Mouse (Mus musculus) forebrain, embryonic 10.5 days (tissue): ENCODE data around the gene Ttc28. TPM values are rescaled to one million over a fixed set of nuclear protein-coding genes. Genes with fewer than 3 reads are reported as not detected.
A peak's percentile ranks its signal among the peaks of the same experiment; 100 is the strongest.

Source experiments
- DNase-seq: peaks from one replicate; pipeline ENCODE4 v3.0.0-alpha.2; 2017; ENCODE audit warnings: low spot score; ENCODE audit errors: extremely low spot score
- H3K27ac ChIP-seq: fragments of 300-500 bp; sonication (generic); 2 replicates; pipeline ENCODE4 v1.5.1; 2016; ENCODE audit warnings: mild to moderate bottlenecking
- H3K27me3 ChIP-seq: fragments of 300-500 bp; sonication (generic); 2 replicates; pipeline ENCODE4 v1.6.1; 2016; ENCODE audit warnings: mild to moderate bottlenecking; ENCODE audit not compliant: poor library complexity, severe bottlenecking
- H3K36me3 ChIP-seq: fragments of 300-500 bp; sonication (generic); replicated peaks from 2 replicates; pipeline ENCODE4 v1.6.1; 2016; ENCODE audit warnings: mild to moderate bottlenecking, moderate library complexity
- H3K4me1 ChIP-seq: fragments of 300-500 bp; sonication (generic); 2 replicates; pipeline ENCODE4 v1.6.1; 2016
- H3K4me3 ChIP-seq: fragments of 300-500 bp; sonication (generic); 2 replicates; pipeline ENCODE4 v1.5.1; 2016; ENCODE audit warnings: mild to moderate bottlenecking, moderate library complexity
- H3K9me3 ChIP-seq: fragments of 300-500 bp; sonication (generic); 2 replicates; pipeline ENCODE4 v1.6.1; 2016; ENCODE audit warnings: mild to moderate bottlenecking, moderate library complexity
- WGBS: fragments of 180-500 bp; shearing (Covaris S2); methylation state at CpG from one replicate; pipeline ENCODE4 v1.1.7; 2016; 5-methylcytosine and 5-hydroxymethylcytosine counted together
- polyA plus RNA-seq: library from polyadenylated mRNA; unstranded; fragments of >200 nt; fragmentation: Nextera tagmentation; extraction: Ambion mirVana; gene quantifications from 2 replicates; pipeline ENCODE4 v1.2.1, GENCODE M21; 2016

The Ttc28 gene
- polyA plus RNA-seq, 1 experiment from 2014 or later, result 9.7 TPM

- H3K4me1 ChIP-seq, result peaks cover 32% of the 10 kb centered on the region
- no peak overlapping the region for H3K27ac ChIP-seq
- DNase-seq, result no peak
- H3K27me3 ChIP-seq, result 0 out of 2 replicates have a peak, but pooled peaks cover 6% of the 10 kb centered on the region
- WGBS, result 57% methylated on average over 12 of the region's 12 CpGs
- H3K4me3 ChIP-seq, result no peak overlapping the region
- H3K9me3 ChIP-seq, result no peaks in the 10 kb centered on the region
- no peaks in the 10 kb centered on the region for H3K36me3 ChIP-seq
Observed at GRCm38 (mm10) chr5:111123050-111123746, 243.6 kb downstream of the Ttc28 start.

DNA sequence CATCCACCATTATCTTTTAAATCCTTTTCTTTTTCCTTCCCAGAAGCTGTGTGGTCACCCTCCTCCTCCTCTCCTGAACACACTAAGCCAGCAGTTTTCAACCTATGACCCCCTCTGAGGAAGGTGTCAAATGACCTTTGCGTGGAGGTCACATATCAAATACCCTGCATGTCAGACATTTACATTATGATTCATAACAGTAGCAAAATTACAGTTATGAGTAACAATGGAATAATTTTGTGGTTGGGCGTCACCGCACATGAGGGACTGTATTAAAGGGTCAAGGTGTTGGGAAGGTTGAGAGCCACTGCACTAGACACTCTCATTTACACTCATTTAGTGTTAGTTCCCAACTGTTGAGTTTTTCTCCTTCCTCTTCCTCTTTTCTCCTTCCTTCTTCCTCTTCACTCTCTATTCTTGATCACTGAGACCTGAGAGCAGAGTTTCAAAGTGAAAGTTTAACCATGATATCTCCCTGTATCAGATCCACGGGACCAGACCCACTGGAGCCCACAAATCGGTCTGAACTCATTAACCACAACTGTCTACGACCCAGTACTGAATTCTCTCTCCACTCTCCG lies 245.1 kb downstream of the Ttc28 start:
- Histone ChIP-seq H3K27ac (no peak overlapping the region), H3K36me3 (no peaks in the 10 kb centered on the region), H3K27me3 (0 out of 2 replicates have a peak, but pooled peaks cover 6% of the 10 kb centered on the region), H3K4me3 (no peak overlapping the region), H3K4me1 (peaks cover 36% of the 10 kb centered on the region), H3K9me3 (no peaks in the 10 kb centered on the region)
- no peak for DNase-seq
- WGBS, result 93% methylated on average over 7 of the region's 7 CpGs

DNA sequence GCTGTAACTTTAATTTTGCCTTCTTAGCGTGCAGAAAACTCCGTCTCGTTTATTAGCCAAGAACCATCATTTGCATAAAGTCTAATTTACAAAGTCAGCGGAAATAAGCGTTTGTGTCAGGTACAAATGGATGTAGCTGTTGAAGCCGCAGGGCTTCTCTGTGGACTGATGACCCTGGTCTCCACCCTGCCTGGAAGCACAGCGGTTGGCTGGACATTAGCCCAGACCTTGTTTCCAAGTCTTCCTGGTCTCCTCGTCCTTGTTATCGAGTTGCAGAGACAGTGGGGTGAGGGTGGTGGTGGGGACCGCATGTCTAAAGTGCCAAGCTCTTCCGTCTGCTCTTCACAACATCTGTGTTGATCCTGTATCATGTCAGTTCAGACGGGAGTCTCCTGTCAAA lies 246.1 kb downstream of the Ttc28 start:
- DNase-seq, result no peak
- WGBS, result 91% methylated on average over 12 of the region's 12 CpGs
- Histone ChIP-seq H3K4me3 (no peak overlapping the region), H3K27ac (no peak overlapping the region), H3K4me1 (peaks cover 26% of the 10 kb centered on the region), H3K27me3 (0 out of 2 replicates have a peak, but pooled peaks cover 6% of the 10 kb centered on the region), H3K36me3 (no peaks in the 10 kb centered on the region), H3K9me3 (no peaks in the 10 kb centered on the region)

GRCm38 (mm10) chr5:111127786-111128185 lies 248.2 kb downstream of the Ttc28 start:
- no peak for DNase-seq
- H3K9me3 ChIP-seq, result no peaks in the 10 kb centered on the region
- WGBS, result 84% methylated on average over 5 of the region's 5 CpGs
- no peaks in the 10 kb centered on the region for H3K27me3 ChIP-seq
- no peak overlapping the region for H3K4me3 ChIP-seq
- peak overlapping the region; percentile 33; the same call in 1 of the 2 replicates for H3K27ac ChIP-seq
- H3K4me1 ChIP-seq, result peaks cover 14% of the 10 kb centered on the region
- no peaks in the 10 kb centered on the region; the same call in 1 of the 2 replicates for H3K36me3 ChIP-seq

DNA sequence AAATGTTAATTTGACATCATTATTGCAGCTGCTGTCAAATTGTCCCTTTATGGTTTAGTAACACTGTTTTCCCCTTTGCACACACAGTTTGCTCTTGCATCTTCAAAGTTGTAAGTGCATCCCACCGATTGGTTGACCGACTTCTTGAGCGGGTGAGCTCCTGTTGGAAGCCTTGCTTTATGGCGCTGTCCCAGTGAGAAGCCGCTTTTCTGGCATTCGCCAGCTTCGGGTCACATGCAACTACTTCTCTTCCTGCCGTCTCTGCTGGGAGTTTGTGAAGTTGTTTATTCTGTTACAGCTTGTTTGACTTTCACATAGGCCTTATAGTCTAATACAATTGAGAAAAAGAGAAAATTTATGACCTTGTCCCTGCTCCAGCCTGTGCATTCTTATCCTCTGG lies 250.5 kb downstream of the Ttc28 start:
- WGBS, result 95% methylated on average over 8 of the region's 8 CpGs
- Histone ChIP-seq H3K4me3 (no peak overlapping the region), H3K27ac (no peak overlapping the region), H3K4me1 (0 out of 2 replicates have a peak, but pooled peaks cover 4% of the 10 kb centered on the region), H3K27me3 (no peaks in the 10 kb centered on the region), H3K36me3 (no peaks in the 10 kb centered on the region; the same call in 1 of the 2 replicates), H3K9me3 (no peaks in the 10 kb centered on the region)
- DNase-seq, result no peak

DNA sequence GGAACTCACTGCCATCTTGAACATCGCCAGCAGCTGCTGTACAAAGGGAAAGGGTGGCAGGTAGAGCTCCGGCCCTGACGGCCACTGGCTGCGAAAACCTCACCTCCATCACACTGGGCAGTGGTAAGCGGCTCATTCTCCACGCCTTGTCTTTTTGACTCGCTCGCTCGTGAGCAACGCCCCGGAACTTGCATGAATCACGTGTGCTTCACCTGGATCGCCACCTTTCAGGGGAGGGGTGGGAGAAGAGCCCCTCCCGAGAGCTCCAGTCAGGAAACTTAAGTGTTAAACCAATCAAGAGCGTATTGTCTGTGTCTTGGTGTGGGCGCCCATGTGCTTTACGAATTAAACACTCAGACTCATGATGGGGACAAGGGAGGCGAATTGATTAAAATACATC lies 252.0 kb downstream of the Ttc28 start:
- 93% methylated on average over 18 of the region's 18 CpGs for WGBS
- H3K9me3 ChIP-seq, result no peaks in the 10 kb centered on the region
- no peaks in the 10 kb centered on the region; the same call in 1 of the 2 replicates for H3K36me3 ChIP-seq
- H3K4me1 ChIP-seq, result peaks cover 9% of the 10 kb centered on the region
- no peaks in the 10 kb centered on the region for H3K27me3 ChIP-seq
- DNase-seq, result no peak
- H3K27ac ChIP-seq, result no peak overlapping the region
- no peak overlapping the region for H3K4me3 ChIP-seq

GRCm38 (mm10) chr5:111133150-111133549 lies 253.5 kb downstream of the Ttc28 start:
- Histone ChIP-seq H3K4me3 (no peak overlapping the region), H3K27me3 (no peaks in the 10 kb centered on the region), H3K36me3 (no peaks in the 10 kb centered on the region; the same call in 1 of the 2 replicates), H3K4me1 (peaks cover 25% of the 10 kb centered on the region), H3K9me3 (no peaks in the 10 kb centered on the region), H3K27ac (no peak overlapping the region)
- whole genome bisulfite sequencing, result 93% methylated on average over 5 of the region's 5 CpGs
- DNase-seq, result no peak

DNA sequence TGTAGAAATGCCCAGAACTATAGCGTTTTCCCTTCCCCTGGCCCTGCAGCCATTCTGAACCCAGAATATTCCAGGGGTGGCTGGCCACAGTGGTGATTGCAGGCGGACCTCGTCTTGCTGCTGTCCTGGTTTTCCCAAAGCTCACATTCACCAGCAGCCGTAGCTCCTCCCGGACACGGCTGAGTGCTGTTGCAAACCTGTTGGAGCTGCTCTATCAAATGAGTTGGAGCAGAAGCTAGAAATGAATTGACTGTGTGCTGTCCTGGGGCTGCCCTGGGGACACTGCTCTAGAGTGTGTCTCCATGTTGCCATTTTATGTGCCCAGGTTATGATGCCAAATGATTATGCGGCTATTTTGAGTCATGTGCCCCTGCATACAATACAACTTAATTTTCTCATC lies 254.2 kb downstream of the Ttc28 start:
- no peak overlapping the region for H3K4me3 ChIP-seq
- H3K4me1 ChIP-seq, result peaks cover 27% of the 10 kb centered on the region
- no peaks in the 10 kb centered on the region for H3K27me3 ChIP-seq
- DNase-seq, result no peak
- H3K27ac ChIP-seq, result no peak overlapping the region
- 92% methylated on average over 7 of the region's 7 CpGs for WGBS
- H3K9me3 ChIP-seq, result no peaks in the 10 kb centered on the region
- no peaks in the 10 kb centered on the region; the same call in 1 of the 2 replicates for H3K36me3 ChIP-seq

GRCm38 (mm10) chr5:111137283-111137682 lies 257.7 kb downstream of the Ttc28 start:
- H3K36me3 ChIP-seq, result no peaks in the 10 kb centered on the region
- no peak overlapping the region for H3K4me3 ChIP-seq
- H3K27me3 ChIP-seq, result no peaks in the 10 kb centered on the region
- H3K4me1 ChIP-seq, result peaks cover 59% of the 10 kb centered on the region
- DNase-seq, result no peak
- WGBS, result 46% methylated on average over 6 of the region's 6 CpGs
- H3K27ac ChIP-seq, result peak overlapping the region; percentile 65
- H3K9me3 ChIP-seq, result no peaks in the 10 kb centered on the region

DNA sequence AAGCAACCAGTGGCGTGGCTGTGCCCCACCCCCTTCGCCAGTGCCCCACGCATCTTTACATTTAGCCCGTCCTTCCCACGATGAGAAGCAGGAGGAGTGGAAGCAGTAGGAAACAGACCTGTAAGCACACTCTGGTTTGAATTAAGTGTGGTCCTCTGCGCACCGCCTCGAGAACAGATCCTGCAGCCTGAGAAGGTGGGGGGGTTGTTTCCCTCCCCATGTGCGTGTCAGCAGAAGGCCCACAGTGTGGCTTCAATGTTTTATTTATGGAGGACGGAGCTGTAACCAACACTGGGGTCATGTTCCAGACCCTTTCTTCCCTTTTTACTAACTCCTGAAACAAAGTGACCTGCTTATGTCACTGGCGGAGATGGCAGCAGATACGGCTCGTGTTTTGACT lies 258.1 kb downstream of the Ttc28 start:
- peaks cover 59% of the 10 kb centered on the region for H3K4me1 ChIP-seq
- DNase-seq, result no peak
- H3K27ac ChIP-seq, result peak overlapping the region; percentile 65
- H3K36me3 ChIP-seq, result no peaks in the 10 kb centered on the region
- no peaks in the 10 kb centered on the region for H3K9me3 ChIP-seq
- 58% methylated on average over 13 of the region's 13 CpGs for WGBS
- H3K27me3 ChIP-seq, result no peaks in the 10 kb centered on the region
- no peak overlapping the region for H3K4me3 ChIP-seq

- H3K27me3 ChIP-seq, result no peaks in the 10 kb centered on the region
- 56% methylated on average over 11 of the region's 11 CpGs for WGBS
- no peaks in the 10 kb centered on the region for H3K9me3 ChIP-seq
- no peaks in the 10 kb centered on the region for H3K36me3 ChIP-seq
- H3K27ac ChIP-seq, result peak overlapping the region; percentile 35
- peaks cover 59% of the 10 kb centered on the region for H3K4me1 ChIP-seq
- DNase-seq, result no peak
- no peak overlapping the region for H3K4me3 ChIP-seq
Observed at GRCm38 (mm10) chr5:111138239-111138833, 258.7 kb downstream of the Ttc28 start.

- peak overlapping the region; percentile 35 for H3K27ac ChIP-seq
- 71% methylated on average over 7 of the region's 7 CpGs for WGBS
- no peak for DNase-seq
- H3K36me3 ChIP-seq, result no peaks in the 10 kb centered on the region
- no peak overlapping the region for H3K4me3 ChIP-seq
- H3K27me3 ChIP-seq, result no peaks in the 10 kb centered on the region
- no peaks in the 10 kb centered on the region for H3K9me3 ChIP-seq
- H3K4me1 ChIP-seq, result peaks cover 59% of the 10 kb centered on the region
Observed at GRCm38 (mm10) chr5:111138927-111139565, 259.4 kb downstream of the Ttc28 start.
